Mouse (Mus musculus) olfactory bulb, adult 2 months (tissue): ENCODE results near the gene Rpl29.

Source experiments
- CTCF ChIP-seq: fragments of 200-500 bp; IDR thresholded peaks from 2 replicates; pipeline ENCODE4 v1.5.1; 2012; ENCODE audit warnings: low read depth, mild to moderate bottlenecking, low read length, moderate library complexity; ENCODE audit not compliant: insufficient read depth
- POLR2A ChIP-seq: fragments of 200-500 bp; IDR thresholded peaks from 2 replicates; pipeline ENCODE4 v1.6.1; 2012; ENCODE audit warnings: mild to moderate bottlenecking, low read depth, low read length, moderate library complexity; ENCODE audit not compliant: insufficient read depth

DNA sequence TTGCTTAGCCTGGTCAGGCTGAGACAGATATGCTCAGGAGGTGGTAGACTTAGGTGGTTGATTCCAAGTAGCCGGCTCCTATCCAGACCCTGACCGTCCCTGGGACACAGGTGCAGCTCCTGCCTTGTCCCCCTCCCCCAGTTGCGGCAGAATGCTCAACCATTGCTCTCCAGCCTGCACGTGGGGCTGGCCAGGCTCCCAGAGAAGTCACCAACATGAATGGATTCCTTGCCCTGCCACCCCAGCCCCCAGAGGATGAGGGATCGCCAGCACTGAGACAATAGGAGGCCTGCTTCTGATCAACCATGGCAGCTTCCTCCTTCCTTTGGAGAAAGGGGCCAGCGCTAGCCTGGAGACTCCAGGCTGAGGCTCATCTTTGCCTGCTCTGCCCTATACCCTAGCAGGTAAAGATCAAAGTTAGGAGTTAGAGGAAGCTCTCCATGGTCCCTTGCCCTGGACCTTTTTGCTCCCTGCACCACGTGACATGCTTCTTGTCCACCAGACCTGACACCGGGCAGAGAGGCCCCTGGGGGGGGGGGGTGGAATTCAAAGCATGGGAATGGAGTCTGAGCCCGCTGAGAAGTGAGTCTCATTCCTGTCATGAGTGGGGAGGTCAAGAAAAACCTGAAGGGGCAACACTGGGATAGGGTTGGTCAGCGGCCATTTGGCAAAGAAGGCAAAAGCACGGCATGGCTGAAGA is 36.3 kb upstream of the Rpl29 start:
- TF ChIP-seq CTCF (no peak), POLR2A (no peak)
